Mouse (Mus musculus): ENCODE results near the gene Pdzd2. TPM values are rescaled to one million over a fixed set of nuclear protein-coding genes. Genes with fewer than 3 reads are reported as not detected.

Pdzd2 gene
- polyA plus RNA-seq, 1 experiment from 2014 or later, result 114 TPM

GRCm38 (mm10) chr15:12753201-12753600 lies 13.5 kb upstream of the Pdzd2 start:
- Histone ChIP-seq H3K36me3 (ENCODE audit: insufficient read depth, low read length) (no peaks in the 10 kb centered on the region), H3K4me1 (ENCODE audit: insufficient read depth, low read depth, low read length) (no peaks in the 10 kb centered on the region), H3K4me2 (replicated peaks; ENCODE audit: low read depth, low read length) (no peak overlapping the region), H3K27me3 (replicated peaks; ENCODE audit: insufficient read depth, low read length) (no peaks in the 10 kb centered on the region), H3K4me3 (ENCODE audit: low read depth, low read length) (no peak overlapping the region), H3K27ac (ENCODE audit: low read length) (no peak overlapping the region), H3K9ac (replicated peaks; ENCODE audit: low read depth) (no peak overlapping the region), H3K9me3 (ENCODE audit: low read length) (no peaks in the 10 kb centered on the region)
- DNase-seq (ENCODE audit: low spot score) (no peak), ATAC-seq (no peak)
- TF ChIP-seq CTCF (IDR thresholded peaks at IDR 0.05), result no peak
- no peak for TF ChIP-seq EP300 (IDR thresholded peaks at IDR 0.05)
- WGBS, result 30% methylated on average over 4 of the region's 4 CpGs

- 79% methylated on average over 8 of the region's 8 CpGs for WGBS
- TF ChIP-seq EP300 (IDR thresholded peaks at IDR 0.05) (no peak), CTCF (IDR thresholded peaks at IDR 0.05) (no peak)
- Histone ChIP-seq H3K4me2 (replicated peaks; ENCODE audit: low read depth, low read length) (no peak overlapping the region), H3K4me1 (ENCODE audit: insufficient read depth, low read depth, low read length) (no peaks in the 10 kb centered on the region), H3K36me3 (ENCODE audit: insufficient read depth, low read length) (no peaks in the 10 kb centered on the region), H3K27me3 (replicated peaks; ENCODE audit: insufficient read depth, low read length) (no peaks in the 10 kb centered on the region), H3K9ac (replicated peaks; ENCODE audit: low read depth) (no peak overlapping the region), H3K9me3 (ENCODE audit: low read length) (0 out of 2 replicates have a peak, but pooled peaks cover 3% of the 10 kb centered on the region), H3K4me3 (ENCODE audit: low read depth, low read length) (no peak overlapping the region), H3K27ac (ENCODE audit: low read length) (no peak overlapping the region)
- ATAC-seq (no peak), DNase-seq (ENCODE audit: low spot score) (no peak)
These were observed 11.2 kb upstream of the Pdzd2 start for GRCm38 (mm10) chr15:12750963-12751362.

GRCm38 (mm10) chr15:12749549-12750301 lies 10.0 kb upstream of the Pdzd2 start:
- Histone ChIP-seq H3K9me3 (ENCODE audit: low read length) (0 out of 2 replicates have a peak, but pooled peaks cover 3% of the 10 kb centered on the region), H3K4me2 (replicated peaks; ENCODE audit: low read depth, low read length) (no peak overlapping the region), H3K9ac (replicated peaks; ENCODE audit: low read depth) (no peak overlapping the region), H3K4me3 (ENCODE audit: low read depth, low read length) (no peak overlapping the region), H3K36me3 (ENCODE audit: insufficient read depth, low read length) (no peaks in the 10 kb centered on the region), H3K27ac (ENCODE audit: low read length) (no peak overlapping the region), H3K4me1 (ENCODE audit: insufficient read depth, low read depth, low read length) (no peaks in the 10 kb centered on the region), H3K27me3 (replicated peaks; ENCODE audit: insufficient read depth, low read length) (no peaks in the 10 kb centered on the region)
- TF ChIP-seq CTCF (IDR thresholded peaks at IDR 0.05), result no peak
- TF ChIP-seq EP300 (IDR thresholded peaks at IDR 0.05), result no peak
- ATAC-seq (peak; percentile 87), DNase-seq (ENCODE audit: low spot score) (peak; percentile 77)
- WGBS, result 33% methylated on average over 11 of the region's 11 CpGs

GRCm38 (mm10) chr15:12742117-12742906 lies 2.6 kb upstream of the Pdzd2 start:
- H3K27me3 ChIP-seq (replicated peaks; ENCODE audit: insufficient read depth, low read length), result peaks cover 14% of the 10 kb centered on the region
- WGBS, result 62% methylated on average over 6 of the region's 6 CpGs
- no peak for ATAC-seq
- no peak overlapping the region for H3K4me3 ChIP-seq (ENCODE audit: low read depth, low read length)
- no peak for TF ChIP-seq CTCF (IDR thresholded peaks at IDR 0.05)
- H3K4me1 ChIP-seq (ENCODE audit: insufficient read depth, low read depth, low read length), result no peaks in the 10 kb centered on the region
- H3K9ac ChIP-seq (replicated peaks; ENCODE audit: low read depth), result no peak overlapping the region
- no peak for DNase-seq (ENCODE audit: low spot score)
- H3K27ac ChIP-seq (ENCODE audit: low read length), result no peak overlapping the region
- no peaks in the 10 kb centered on the region for H3K36me3 ChIP-seq (ENCODE audit: insufficient read depth, low read length)
- 0 out of 2 replicates have a peak, but pooled peaks cover 3% of the 10 kb centered on the region for H3K9me3 ChIP-seq (ENCODE audit: low read length)
- H3K4me2 ChIP-seq (replicated peaks; ENCODE audit: low read depth, low read length), result no peak overlapping the region

- WGBS, result 35% methylated on average over 10 of the region's 10 CpGs
- H3K27me3 ChIP-seq (replicated peaks; ENCODE audit: insufficient read depth, low read length), result peaks cover 14% of the 10 kb centered on the region
- peak overlapping the region; percentile 67; the same call in 1 of the 2 replicates for H3K4me2 ChIP-seq (replicated peaks; ENCODE audit: low read depth, low read length)
- peak overlapping the region; percentile 49; the same call in 1 of the 2 replicates for H3K4me3 ChIP-seq (ENCODE audit: low read depth, low read length)
- ATAC-seq (no peak), DNase-seq (ENCODE audit: low spot score) (no peak)
- no peak overlapping the region for H3K9ac ChIP-seq (replicated peaks; ENCODE audit: low read depth)
- no peak overlapping the region for H3K27ac ChIP-seq (ENCODE audit: low read length)
- H3K9me3 ChIP-seq (ENCODE audit: low read length), result no peaks in the 10 kb centered on the region
- no peaks in the 10 kb centered on the region for H3K36me3 ChIP-seq (ENCODE audit: insufficient read depth, low read length)
- TF ChIP-seq CTCF (IDR thresholded peaks at IDR 0.05), result no peak
- TF ChIP-seq EP300 (IDR thresholded peaks at IDR 0.05), result no peak
- no peaks in the 10 kb centered on the region for H3K4me1 ChIP-seq (ENCODE audit: insufficient read depth, low read depth, low read length)
These were observed 1.2 kb downstream of the Pdzd2 start for GRCm38 (mm10) chr15:12738301-12739093.

- H3K9ac ChIP-seq (replicated peaks; ENCODE audit: low read depth), result no peak overlapping the region
- H3K4me1 ChIP-seq (ENCODE audit: insufficient read depth, low read depth, low read length), result no peaks in the 10 kb centered on the region
- WGBS, result 36% methylated on average over 2 of the region's 2 CpGs
These were observed 4.5 kb downstream of the Pdzd2 start for GRCm38 (mm10) chr15:12735208-12735607.

More at GRCm38 (mm10) chr15:12735208-12735607, 4.5 kb downstream of the Pdzd2 start:
- Histone ChIP-seq H3K36me3 (ENCODE audit: insufficient read depth, low read length) (no peaks in the 10 kb centered on the region), H3K9me3 (ENCODE audit: low read length) (no peaks in the 10 kb centered on the region), H3K27me3 (replicated peaks; ENCODE audit: insufficient read depth, low read length) (peaks cover 14% of the 10 kb centered on the region), H3K27ac (ENCODE audit: low read length) (no peak overlapping the region), H3K4me3 (ENCODE audit: low read depth, low read length) (no peak overlapping the region), H3K4me2 (replicated peaks; ENCODE audit: low read depth, low read length) (no peak overlapping the region)
- TF ChIP-seq EP300 (IDR thresholded peaks at IDR 0.05) (peak; percentile 38; the same call in 1 of the 2 replicates), CTCF (IDR thresholded peaks at IDR 0.05) (no peak)
- ATAC-seq (no peak), DNase-seq (ENCODE audit: low spot score) (no peak)
